Mouse (Mus musculus) liver (tissue): ENCODE measurements around the gene Napsa.

Experiments used
- DNase-seq: peaks from one replicate; pipeline ENCODE4 v3.0.0-alpha.2; 2020; ENCODE audit warnings: mixed read lengths

Gene Napsa

DNA sequence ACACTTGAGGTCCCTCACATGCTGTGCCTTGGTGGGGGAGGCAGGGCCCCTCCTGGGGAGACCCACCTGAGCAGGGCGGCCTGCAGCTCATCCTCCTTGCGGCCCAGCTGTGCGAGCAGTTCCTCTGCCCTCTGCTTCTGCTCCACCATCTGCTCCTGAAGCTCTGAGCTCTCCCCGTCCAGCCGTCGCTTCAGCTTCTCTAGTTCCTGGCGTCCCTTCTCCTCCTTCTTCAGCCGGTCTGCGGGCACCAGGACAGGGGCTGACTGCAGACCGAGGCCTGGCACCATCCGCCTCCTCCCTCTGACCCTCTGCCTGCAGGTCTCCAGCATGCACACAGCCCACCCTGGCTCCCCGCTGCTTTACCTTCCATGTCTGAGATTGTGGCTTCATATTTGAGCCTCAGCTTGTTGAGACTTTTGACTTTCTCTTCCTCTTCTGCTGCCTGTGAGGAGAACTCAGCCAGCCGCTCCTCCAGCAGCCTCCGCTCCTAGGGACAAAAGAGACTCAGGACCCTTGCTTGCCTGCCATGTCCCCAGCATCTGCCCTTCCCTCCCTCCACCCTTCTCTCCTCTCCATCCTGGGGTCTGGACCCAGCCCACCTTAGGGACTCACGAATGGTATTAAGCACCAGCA is 56.3 kb downstream of the Napsa start:
- no peak for DNase-seq

DNA sequence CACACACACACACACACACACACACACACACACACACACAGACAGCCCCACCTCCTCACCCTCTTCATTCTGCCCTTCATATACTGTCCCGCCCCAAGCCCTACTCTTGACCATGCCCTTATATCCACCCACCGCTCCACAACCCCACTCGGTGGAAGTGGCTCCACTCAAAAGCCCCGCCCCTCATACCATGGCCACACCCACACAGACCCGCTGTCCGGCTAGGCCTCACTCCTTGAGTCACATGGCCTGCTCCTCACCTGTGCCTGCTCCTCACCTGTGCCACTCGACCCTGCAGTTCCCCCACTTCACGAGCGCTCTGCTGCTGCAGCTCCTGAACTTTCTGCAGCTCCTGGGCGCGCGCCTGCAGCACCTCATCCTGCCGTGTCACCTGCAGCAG is 58.3 kb downstream of the Napsa start:
- DNase-seq, result no peak

DNA sequence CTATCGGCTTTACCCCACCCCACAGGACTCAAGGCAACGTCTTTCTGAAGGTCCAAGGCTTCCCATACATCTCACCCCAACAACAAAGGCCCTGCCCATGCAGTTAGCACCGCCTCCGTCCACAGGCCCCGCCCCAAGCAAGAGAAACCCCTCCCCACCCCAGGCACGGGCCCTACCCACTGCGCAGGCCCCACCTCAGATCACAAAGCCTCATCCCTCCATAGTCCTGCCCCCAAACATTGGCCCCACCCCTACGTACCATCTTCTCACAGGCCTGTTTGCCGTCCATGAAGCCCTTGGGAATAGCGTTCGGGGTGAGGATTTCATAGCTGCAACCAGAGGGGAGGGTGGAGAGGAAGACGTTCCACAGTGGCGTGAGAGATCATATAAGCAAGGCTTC is 60.5 kb downstream of the Napsa start:
- no peak for DNase-seq

DNA sequence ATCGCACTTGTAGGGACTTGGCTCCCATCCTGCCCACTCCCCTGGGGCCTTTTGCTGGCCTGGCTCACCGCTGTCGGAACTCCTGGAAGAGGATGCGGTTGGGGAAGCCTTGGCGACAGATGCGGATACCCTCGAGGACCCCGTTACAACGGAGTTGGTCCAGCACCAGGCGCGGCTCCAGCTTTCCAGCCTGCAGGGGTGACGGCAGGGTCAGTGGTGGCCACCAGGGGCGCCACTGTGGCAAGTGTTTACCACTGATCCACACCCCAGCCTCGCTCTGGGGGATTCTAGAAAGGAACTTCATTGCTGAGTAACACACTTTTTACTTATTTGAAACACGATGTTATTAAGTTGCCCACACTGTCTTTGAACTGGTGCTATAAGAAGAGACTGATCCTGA is 61.2 kb downstream of the Napsa start:
- DNase-seq, result no peak
